Mouse (Mus musculus) CD4-positive, CD25-positive, alpha-beta regulatory T cell, adult 4 months (primary cell): ENCODE data around the gene Rnase2b. TPM values are rescaled to one million over a fixed set of nuclear protein-coding genes. Genes with fewer than 3 reads are reported as not detected.
"Not testable (repeated sequence)": the region's sequence is repeated elsewhere in the genome, so short reads cannot be mapped to it uniquely, and the experiment has no call there.

Experiments
- ATAC-seq: one replicate; pipeline ENCODE4 v1.8.0; 2017
- polyA plus RNA-seq, 2 experiments: library from polyadenylated mRNA; unstranded; fragments of 100-300 nt; shearing (Covaris generic); gene quantifications; one replicate each; pipeline ENCODE4 v1.2.1; 2017

Gene Rnase2b
- not detected for polyA plus RNA-seq

GRCm38 (mm10) chr14:51161976-51162375 is at the start of gene Rnase2b:
TSS of gene Rnase2b (plus strand) at chr14:51162260.
- ATAC-seq: not testable (repeated sequence)

- no peak for ATAC-seq
These were observed 48.6 kb upstream of the Rnase2b start for GRCm38 (mm10) chr14:51113476-51113875.

GRCm38 (mm10) chr14:51113916-51114560 is 48.0 kb upstream of the Rnase2b start, which contains the start of gene Eddm3b:
TSS of gene Eddm3b (plus strand) at chr14:51114426.
- ATAC-seq: no peak

- no peak for ATAC-seq
These were observed 36.4 kb upstream of the Rnase2b start for GRCm38 (mm10) chr14:51125684-51126083.

- no peak for ATAC-seq
These were observed 34.3 kb upstream of the Rnase2b start for GRCm38 (mm10) chr14:51127648-51128258.

- no peak for ATAC-seq
These were observed 33.1 kb upstream of the Rnase2b start for GRCm38 (mm10) chr14:51128775-51129623.

- ATAC-seq: no peak
These were observed 32.5 kb upstream of the Rnase2b start for GRCm38 (mm10) chr14:51129624-51129975.

- ATAC-seq: no peak
These were observed 31.6 kb upstream of the Rnase2b start for GRCm38 (mm10) chr14:51130315-51130940.

- no peak for ATAC-seq
These were observed 30.8 kb upstream of the Rnase2b start for GRCm38 (mm10) chr14:51131086-51131815.

- no peak for ATAC-seq
These were observed 29.7 kb upstream of the Rnase2b start for GRCm38 (mm10) chr14:51132372-51132771.

- ATAC-seq: no peak
These were observed 21.7 kb upstream of the Rnase2b start for GRCm38 (mm10) chr14:51140342-51140741.

- ATAC-seq: no peak
These were observed 19.9 kb upstream of the Rnase2b start for GRCm38 (mm10) chr14:51142119-51142518.

GRCm38 (mm10) chr14:51142568-51142967 is 19.5 kb upstream of the Rnase2b start:
- no peak for ATAC-seq

GRCm38 (mm10) chr14:51143287-51143686 is 18.8 kb upstream of the Rnase2b start:
- no peak for ATAC-seq

- no peak for ATAC-seq
These were observed 18.1 kb upstream of the Rnase2b start for GRCm38 (mm10) chr14:51143937-51144336.

GRCm38 (mm10) chr14:51144451-51144850 is 17.6 kb upstream of the Rnase2b start:
- no peak for ATAC-seq

- no peak for ATAC-seq
These were observed 16.5 kb upstream of the Rnase2b start for GRCm38 (mm10) chr14:51145521-51145920.

- ATAC-seq: no peak
These were observed 15.4 kb upstream of the Rnase2b start, which contains the start of gene Rnase1 for GRCm38 (mm10) chr14:51146685-51147084. TSS of gene Rnase1 (minus strand) at chr14:51146785.

GRCm38 (mm10) chr14:51148006-51148405 is 14.1 kb upstream of the Rnase2b start:
- no peak for ATAC-seq

GRCm38 (mm10) chr14:51149164-51149563 is 12.9 kb upstream of the Rnase2b start:
- no peak for ATAC-seq

GRCm38 (mm10) chr14:51150206-51150831 is 11.7 kb upstream of the Rnase2b start:
- no peak for ATAC-seq
